Mouse (Mus musculus): ENCODE data around the gene Dmtf1.
A peak's percentile ranks its signal among the peaks of the same experiment; 100 is the strongest.
"Not testable (repeated sequence)": the region's sequence is repeated elsewhere in the genome, so short reads cannot be mapped to it uniquely, and the experiment has no call there.

- TF ChIP-seq POLR2A, EP300 (IDR thresholded peaks at IDR 0.05; ENCODE audit: insufficient read depth, low read depth, low read length): not testable (repeated sequence)
- peak; percentile 68 for TF ChIP-seq CTCF (IDR thresholded peaks at IDR 0.05)
These were observed 7.9 kb upstream of the Dmtf1 start for GRCm38 (mm10) chr5:9169328-9170005.

Measured in heart, adult 2 months (tissue).